25 mouse cellular contexts compared by ENCODE assay signal in genomic region chr11:62543991-62544390, GRCm38 (mm10). TPM values are rescaled to one million over a fixed set of nuclear protein-coding genes. Genes with fewer than 3 reads are reported as not detected.
DNase-seq lines count a peak whose midpoint lies in the region; ATAC-seq and TF ChIP-seq lines count a peak whose summit lies in the region.
"Had no signal": no experiment of that assay in that cellular context is flagged by ENCODE, and none has a peak within 500 bp of the region (broad histone marks: within the 10 kb centered on the region; RNA-seq: fewer than 3 reads in every experiment).

No protein-coding gene starts in this region.

- no peak overlapping the region for H3K9ac ChIP-seq in MEL (ENCODE audit: control insufficient read depth, low read depth, low read length, poor library complexity, severe bottlenecking)
- H3K9ac ChIP-seq in forebrain, embryonic 12.5 days, result no peak overlapping the region
- H3K9ac ChIP-seq: embryonic facial prominence, embryonic 13.5 days; embryonic facial prominence, embryonic 15.5 days; forebrain, embryonic 13.5 days; forebrain, embryonic 15.5 days; forebrain, postnatal 0 days had no signal

- peaks cover 6% of the 10 kb centered on the region for H3K79me2 ChIP-seq in MEL (ENCODE audit: control insufficient read depth, insufficient read depth, low read length, poor library complexity)

- 91% methylated on average over 3 of the region's 3 CpGs for WGBS in forebrain, embryonic 12.5 days

- DNase-seq in A20 (ENCODE audit: low read depth, low spot score) (peak; percentile 39), MEL (ENCODE audit: low read depth, low spot score) (peak; percentile 50), ZHBTc4 (ENCODE audit: low read depth, low spot score) (peak; percentile 52)
- DNase-seq in cerebellum, adult 9-11 months, result no peak
- DNase-seq in kidney, adult 9 months, result no peak
- DNase-seq: adrenal gland, adult 8-10 months; adrenal gland, postnatal 14 days; adrenal gland, postnatal 36 days; cerebellum, adult 11-12 months; cerebellum, adult 2 months; cerebellum, adult 9-10 months; cerebellum, postnatal 14 days; cerebellum, postnatal 36 days; embryo, embryonic 11 days; forebrain, postnatal 0 days had no signal

- no peak overlapping the region for H3K4me3 ChIP-seq in MEL (ENCODE audit: control insufficient read depth in 1 of 2, insufficient read depth in 1 of 2, low read depth in 2 of 2, low read length in 2 of 2)
- no peak overlapping the region for H3K4me3 ChIP-seq in forebrain, embryonic 12.5 days (replicated peaks)
- H3K4me3 ChIP-seq: embryonic facial prominence, embryonic 13.5 days; embryonic facial prominence, embryonic 15.5 days; erythroblast, embryonic 14.5 days; forebrain, embryonic 10.5 days; forebrain, embryonic 13.5 days; forebrain, embryonic 15.5 days had no signal

- no peak for TF ChIP-seq POLR2A in MEL (IDR thresholded peaks at IDR 0.05; ENCODE audit: control insufficient read depth in 1 of 2, insufficient read depth in 1 of 2, low read depth in 1 of 2, low read length in 2 of 2, poor library complexity in 1 of 2)

- no peak for TF ChIP-seq EP300 in MEL (IDR thresholded peaks at IDR 0.05; ENCODE audit: low read depth in 1 of 2, low read length in 2 of 2)

- H3K36me3 ChIP-seq in MEL (ENCODE audit: control insufficient read depth in 1 of 2, insufficient read depth in 2 of 2, low read length in 2 of 2), result peaks cover 0 to 7% of the 10 kb centered on the region in 2 experiments; a peak in 2 of 4 replicates
- no peaks in the 10 kb centered on the region for H3K36me3 ChIP-seq in forebrain, embryonic 12.5 days (replicated peaks)
- H3K36me3 ChIP-seq: embryonic facial prominence, embryonic 13.5 days; embryonic facial prominence, embryonic 15.5 days; forebrain, embryonic 15.5 days; G1E had no signal

- H3K4me1 ChIP-seq in MEL (ENCODE audit: control insufficient read depth in 1 of 2, insufficient read depth in 2 of 2, low read length in 2 of 2), result peaks cover 6 to 7% of the 10 kb centered on the region in 2 experiments
- H3K4me1 ChIP-seq in forebrain, embryonic 12.5 days, result peaks cover 7% of the 10 kb centered on the region

- no peak for TF ChIP-seq RAD21 in MEL (IDR thresholded peaks at IDR 0.05; ENCODE audit: low read depth, low read length)

- H3K9me3 ChIP-seq in MEL (replicated peaks; ENCODE audit: insufficient read depth, low read length), result no peaks in the 10 kb centered on the region
- H3K9me3 ChIP-seq in forebrain, embryonic 12.5 days, result no peaks in the 10 kb centered on the region
- H3K9me3 ChIP-seq: embryonic facial prominence, embryonic 13.5 days; embryonic facial prominence, embryonic 15.5 days; forebrain, embryonic 10.5 days; forebrain, embryonic 13.5 days; forebrain, embryonic 15.5 days; G1E had no signal

- no peak overlapping the region for H3K27ac ChIP-seq in MEL (ENCODE audit: control insufficient read depth, low read depth, low read length)
- no peak overlapping the region for H3K27ac ChIP-seq in forebrain, embryonic 12.5 days
- H3K27ac ChIP-seq: embryonic facial prominence, embryonic 13.5 days; embryonic facial prominence, embryonic 15.5 days; forebrain, embryonic 10.5 days; forebrain, embryonic 13.5 days; forebrain, embryonic 15.5 days had no signal

- no peaks in the 10 kb centered on the region for H3K27me3 ChIP-seq in MEL (ENCODE audit: control insufficient read depth in 1 of 2, insufficient read depth in 2 of 2, low read length in 2 of 2)
- H3K27me3 ChIP-seq in forebrain, embryonic 12.5 days, result peaks cover 4% of the 10 kb centered on the region; the same call in 1 of the 2 replicates
- H3K27me3 ChIP-seq: forebrain, embryonic 15.5 days had no signal

- H3K4me2 ChIP-seq in forebrain, embryonic 12.5 days, result no peak overlapping the region
- H3K4me2 ChIP-seq: embryonic facial prominence, embryonic 13.5 days; embryonic facial prominence, embryonic 15.5 days; forebrain, embryonic 13.5 days; forebrain, embryonic 15.5 days had no signal

- TF ChIP-seq CTCF in MEL (IDR thresholded peaks at IDR 0.05 in 2 of 3, conservative IDR thresholded peaks at IDR 0.05 in 1 of 3; ENCODE audit: control insufficient read depth in 1 of 3, insufficient read depth in 1 of 3, low read depth in 2 of 3, low read length in 3 of 3, poor library complexity in 1 of 3, severe bottlenecking in 1 of 3), result no peak; a peak in 1 of 6 replicates

- ATAC-seq in monocyte, adult 5-6 weeks (replicated peaks; ENCODE audit: insufficient number of reproducible peaks, low FRiP score, low TSS enrichment, poor library complexity, severe bottlenecking), result 0 out of 2 replicates have a peak, but pooled peaks have one; percentile 18
- no peak for ATAC-seq in forebrain, embryonic 12.5 days (ENCODE audit: low FRiP score)
- ATAC-seq: activated CD4-positive, CD25-positive, alpha-beta regulatory T cell, adult 4 months; forebrain, embryonic 13.5 days; forebrain, embryonic 15.5 days; forebrain, postnatal 0 days had no signal

TF ChIP-seq in MEL, 35 proteins besides CTCF, POLR2A, EP300 and RAD21:
- TF ChIP-seq CHD2 (IDR thresholded peaks at IDR 0.05; ENCODE audit: low read length) (no peak), USF2 (IDR thresholded peaks at IDR 0.05; ENCODE audit: borderline replicate concordance in 1 of 2, insufficient read depth in 1 of 2, low read depth in 1 of 2, low read length in 2 of 2) (no peak), CHD1 (IDR thresholded peaks at IDR 0.05; ENCODE audit: low read depth, low read length) (no peak), RCOR1 (IDR thresholded peaks at IDR 0.05; ENCODE audit: low read depth, low read length) (no peak), GATA1 (IDR thresholded peaks at IDR 0.05; ENCODE audit: low read depth, low read length) (no peak), SIN3A (IDR thresholded peaks at IDR 0.05; ENCODE audit: low read length) (peak; percentile 19; the same call in 1 of the 2 replicates), USF1 (IDR thresholded peaks at IDR 0.05; ENCODE audit: low read depth, low read length) (no peak), TCF12 (IDR thresholded peaks at IDR 0.05; ENCODE audit: low read depth, low read length) (0 out of 2 replicates have a peak, but pooled peaks have one; percentile 12), GABPA (IDR thresholded peaks at IDR 0.05; ENCODE audit: low read depth, low read length) (no peak), MXI1 (IDR thresholded peaks at IDR 0.05; ENCODE audit: low read depth, low read length) (0 out of 2 replicates have a peak, but pooled peaks have one; percentile 23), KAT2A (conservative IDR thresholded peaks at IDR 0.05; ENCODE audit: low read depth, low read length) (no peak)

RNA-seq across cellular contexts. Expression of gene Cenpv, which starts 4.9 kb away (rescaled TPM):
- 150 and 178 TPM in 2 replicates for total RNA-seq in MEL (2012; rRNA removed)
- polyA plus RNA-seq in MEL (2012; ENCODE audit: insufficient read depth in 1 of 2, insufficient read length in 2 of 2, low read depth in 1 of 2, low replicate concordance in 2 of 2, missing spikeins in 1 of 2), result 1,000 to 10,000 TPM in 1 of 2 experiments, 100 to 1,000 TPM in 1; 149 to 2,878 TPM
- 6.1 to 14.6 TPM in 2 of 3 replicates, not detected in the other for total RNA-seq in monocyte, adult 5-6 weeks (2017)
- polyA plus RNA-seq in forebrain, embryonic 12.5 days (2016; fragmentation: Nextera tagmentation; extraction: Ambion mirVana), result 85.7 and 90.0 TPM in 2 replicates

RNA-seq across cellular contexts. Expression of gene Ubb, which starts 7.0 kb away (rescaled TPM):
- 1,877 and 1,965 TPM in 2 replicates for total RNA-seq in MEL (2012; rRNA removed)
- polyA plus RNA-seq in MEL (2012; ENCODE audit: insufficient read depth in 1 of 2, insufficient read length in 2 of 2, low read depth in 1 of 2, low replicate concordance in 2 of 2, missing spikeins in 1 of 2), result 1,000 to 10,000 TPM in 1 of 2 experiments, not detected in 1; 1,800 TPM
- total RNA-seq in monocyte, adult 5-6 weeks (2017), result 1,289 to 1,782 TPM (median 1,376 TPM) in 3 replicates
- 3,704 and 3,828 TPM in 2 replicates for polyA plus RNA-seq in forebrain, embryonic 12.5 days (2016; fragmentation: Nextera tagmentation; extraction: Ambion mirVana)

RNA-seq across cellular contexts. Expression of gene Trpv2, which starts 30.3 kb away (rescaled TPM):
- total RNA-seq in MEL (2012; rRNA removed), result 30.4 and 32.0 TPM in 2 replicates
- polyA plus RNA-seq in MEL (2012; ENCODE audit: insufficient read depth in 1 of 2, insufficient read length in 2 of 2, low read depth in 1 of 2, low replicate concordance in 2 of 2, missing spikeins in 1 of 2), result 10 to 100 TPM in 1 of 2 experiments, not detected in 1; 30.0 TPM
- 33.3 to 61.4 TPM (median 38.2 TPM) in 3 replicates for total RNA-seq in monocyte, adult 5-6 weeks (2017)
- polyA plus RNA-seq in forebrain, embryonic 12.5 days (2016; fragmentation: Nextera tagmentation; extraction: Ambion mirVana), result 6.4 and 7.3 TPM in 2 replicates

Comparison
In these comparisons a context has a peak if more than half of its experiments do, and no peak if none do; other contexts are left out.
1. DNase-seq: peak in A20 (single experiment), MEL (single experiment) and ZHBTc4 (single experiment); none in cerebellum, adult 9-11 months (single experiment) and kidney, adult 9 months (single experiment).